Mouse (Mus musculus): ENCODE measurements around the gene Bri3bp. TPM values are rescaled to one million over a fixed set of nuclear protein-coding genes. Genes with fewer than 3 reads are reported as not detected.
A peak's percentile ranks its signal among the peaks of the same experiment; 100 is the strongest.

Bri3bp gene
- total RNA-seq, 2 experiments from 2014 or later, result 48.0 to 62.4 TPM

DNA sequence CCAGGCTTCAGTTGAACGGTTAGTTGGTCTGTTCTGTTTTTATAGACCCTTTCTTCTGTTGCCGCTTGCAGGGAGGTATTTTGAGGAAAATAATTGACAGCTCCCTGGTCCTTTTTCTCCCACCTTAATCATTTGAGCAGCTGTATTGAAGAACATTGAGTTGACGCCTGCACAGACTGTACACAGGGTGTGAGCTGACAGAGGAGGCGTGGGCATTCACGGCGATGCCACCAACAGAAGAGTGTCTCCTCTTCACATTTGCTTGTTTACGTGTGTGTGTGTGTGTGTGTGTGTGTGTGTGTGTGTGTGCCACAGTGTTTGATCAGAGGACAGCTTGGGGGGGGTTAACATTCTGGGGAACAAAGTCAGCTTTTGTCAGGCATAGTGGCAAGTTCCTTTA, 5.0 kb downstream of the Bri3bp start:
- DNase-seq, result no peak
- intact Hi-C loops (cut with DNase I), result no loop called here

DNA sequence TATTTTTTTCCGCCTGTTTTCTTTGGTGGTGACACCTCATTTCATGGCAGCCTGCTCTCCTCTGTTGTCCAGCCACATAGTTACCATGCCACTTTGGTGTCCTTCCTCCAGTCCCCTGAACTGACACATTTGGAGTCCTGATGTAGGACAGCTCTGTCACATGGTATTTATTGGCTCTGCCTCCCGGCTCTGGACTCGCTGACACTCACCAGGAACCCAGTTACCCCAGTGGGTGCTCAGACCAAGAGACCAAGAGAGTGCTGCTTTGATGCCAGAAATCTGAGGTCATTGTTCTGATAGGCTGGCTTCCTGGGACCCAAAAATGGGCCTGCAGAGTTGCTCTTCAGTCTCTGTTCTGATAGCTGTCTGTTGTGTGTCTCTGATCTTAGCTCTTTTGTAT, 6.7 kb downstream of the Bri3bp start:
- intact Hi-C loops (cut with DNase I), result no loop called here
- DNase-seq, result peak; percentile 28 to 47

- intact Hi-C loops (cut with DNase I), result no loop called here
- no peak for DNase-seq
These were observed 7.3 kb downstream of the Bri3bp start for GRCm38 (mm10) chr5:125448631-125449030.

- no peak for DNase-seq
- intact Hi-C loops (cut with DNase I), result no loop called here
These were observed 7.9 kb downstream of the Bri3bp start for GRCm38 (mm10) chr5:125449306-125449705.

- intact Hi-C loops (cut with DNase I), result no loop called here
- no peak for DNase-seq
These were observed 11.2 kb downstream of the Bri3bp start for GRCm38 (mm10) chr5:125452573-125452972.

GRCm38 (mm10) chr5:125456100-125456499, 14.7 kb downstream of the Bri3bp start:
- DNase-seq, result no peak
- intact Hi-C loops (cut with DNase I), result no loop called here

GRCm38 (mm10) chr5:125457538-125457937, 16.2 kb downstream of the Bri3bp start:
- intact Hi-C loops (cut with DNase I), result no loop called here

DNA sequence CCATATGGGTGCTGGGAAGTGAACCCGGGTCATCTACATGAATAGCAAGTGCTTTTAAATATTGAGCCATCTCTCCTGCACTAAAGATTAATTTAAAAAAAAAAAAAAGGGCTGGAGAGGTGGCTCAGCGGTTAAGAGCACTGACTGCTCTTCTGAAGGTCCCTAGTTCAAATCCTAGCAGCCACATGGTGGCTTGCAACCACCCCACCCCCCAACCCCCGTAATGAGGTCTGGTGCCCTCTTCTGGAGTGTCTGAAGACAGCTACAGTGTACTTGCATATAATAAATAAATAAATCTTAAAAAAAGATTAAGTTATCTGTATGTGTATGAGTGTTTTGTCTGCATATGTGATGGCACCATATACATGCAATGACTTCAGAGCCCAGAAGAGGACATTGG, 19.2 kb downstream of the Bri3bp start:
- intact Hi-C loops (cut with DNase I), result loop anchor here (5.0 kb wide), 1 partner anchor 48 kb away; no protein-coding TSS in a partner anchor
- no peak for DNase-seq

More at GRCm38 (mm10) chr5:125457538-125457937, 16.2 kb downstream of the Bri3bp start:
- DNase-seq, result no peak

- intact Hi-C loops (cut with DNase I), result loop anchor here (2.0 to 5.0 kb wide), 2 partner anchors 50 to 77 kb away; no protein-coding TSS in a partner anchor
- peak; percentile 46 to 64 for DNase-seq
These were observed 20.6 kb downstream of the Bri3bp start for GRCm38 (mm10) chr5:125461868-125462445.

GRCm38 (mm10) chr5:125465192-125465591, 23.8 kb downstream of the Bri3bp start:
- intact Hi-C loops (cut with DNase I), result no loop called here
- DNase-seq, result no peak

DNA sequence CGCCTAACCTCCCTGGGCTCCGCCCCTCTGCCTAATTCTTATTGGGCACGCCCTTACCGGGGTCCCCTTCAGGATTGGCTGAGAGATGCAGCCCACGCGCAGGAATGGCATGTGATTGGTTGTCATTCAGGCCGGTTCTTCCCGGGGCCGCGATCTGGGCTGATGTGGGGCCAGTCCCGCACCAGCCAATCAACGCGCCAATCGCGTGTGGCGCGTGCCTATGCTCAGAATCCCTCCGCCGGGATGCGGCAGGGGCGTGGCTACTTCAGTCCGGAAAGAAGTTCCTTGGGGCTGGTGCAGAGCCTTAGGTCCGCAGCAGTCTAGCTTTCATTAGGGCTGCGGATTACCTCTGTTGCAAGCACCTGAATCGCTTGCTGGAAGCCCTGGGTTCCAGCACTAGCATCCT, 24.3 kb downstream of the Bri3bp start:
- DNase-seq, result peak; percentile 89 to 92
- intact Hi-C loops (cut with DNase I), result no loop called here

DNA sequence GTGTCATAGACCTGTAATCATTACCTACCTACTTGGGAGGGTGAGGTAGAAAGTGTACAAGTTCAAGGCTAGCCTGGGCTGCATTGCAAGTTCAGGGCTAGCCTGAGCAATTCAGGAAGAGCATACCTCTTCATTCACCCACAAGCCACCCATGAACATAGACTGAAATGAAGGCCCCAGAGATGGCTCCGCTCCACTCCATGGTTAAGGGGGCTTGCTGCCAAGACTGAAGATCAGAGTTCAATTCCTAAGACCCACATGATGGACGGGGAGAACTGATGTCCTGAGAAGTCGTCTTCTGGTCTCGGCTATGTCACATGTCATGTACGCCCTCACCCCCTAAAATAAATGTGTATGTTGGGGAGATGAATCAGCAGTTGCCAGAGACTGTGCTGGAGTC, 25.1 kb downstream of the Bri3bp start:
- DNase-seq, result no peak
- intact Hi-C loops (cut with DNase I), result no loop called here

- no peak for DNase-seq
- intact Hi-C loops (cut with DNase I), result no loop called here
These were observed 25.9 kb downstream of the Bri3bp start for GRCm38 (mm10) chr5:125467261-125467660.

GRCm38 (mm10) chr5:125470713-125471112, 29.3 kb downstream of the Bri3bp start:
- intact Hi-C loops (cut with DNase I), result no loop called here
- DNase-seq, result no peak

DNA sequence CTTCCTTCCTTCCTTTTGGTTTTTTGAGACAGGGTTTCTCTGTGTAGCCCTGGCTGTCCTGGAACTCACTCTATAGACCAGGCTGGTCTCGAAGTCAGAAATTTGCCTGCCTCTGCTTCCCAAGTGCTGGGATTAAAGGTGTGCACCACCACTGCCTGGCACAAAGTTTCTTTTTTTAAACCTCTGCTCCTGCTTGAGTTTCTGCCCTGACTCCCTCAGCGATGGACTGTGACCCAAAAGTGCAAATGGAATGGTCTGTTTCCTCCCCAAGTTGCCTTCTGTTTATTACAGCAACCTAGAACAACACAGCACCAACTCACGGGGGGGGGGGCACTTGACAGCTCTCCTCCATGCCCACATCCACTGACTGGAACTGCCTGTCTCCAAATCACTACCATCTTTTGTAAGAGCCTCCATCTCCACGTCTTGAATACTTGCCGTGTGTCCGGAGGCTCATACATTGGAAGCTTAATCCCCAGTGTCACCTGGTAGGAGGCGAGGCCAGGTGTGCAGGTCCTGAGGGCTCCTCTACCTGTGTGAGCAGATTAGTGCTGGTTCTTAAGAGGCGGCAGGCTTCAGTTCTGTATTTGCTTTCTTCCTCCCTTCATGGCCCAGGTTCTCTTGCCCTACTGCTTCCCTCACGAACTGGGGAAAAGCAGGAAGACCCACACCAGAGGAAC, 31.6 kb downstream of the Bri3bp start:
- intact Hi-C loops (cut with DNase I), result no loop called here
- DNase-seq, result no peak

GRCm38 (mm10) chr5:125475030-125475429, 33.7 kb downstream of the Bri3bp start:
- intact Hi-C loops (cut with DNase I), result no loop called here
- no peak for DNase-seq

GRCm38 (mm10) chr5:125475601-125476285, 34.4 kb downstream of the Bri3bp start, which contains the start of gene Aacs:
TSS of gene Aacs (plus strand) at chr5:125475814.
- DNase-seq, result peak; percentile 97 to 99
- intact Hi-C loops (cut with DNase I), result no loop called here

GRCm38 (mm10) chr5:125476286-125476625, 34.9 kb downstream of the Bri3bp start:
- no peak for DNase-seq
- intact Hi-C loops (cut with DNase I), result no loop called here

GRCm38 (mm10) chr5:125476799-125477198, 35.4 kb downstream of the Bri3bp start:
- DNase-seq, result no peak
- intact Hi-C loops (cut with DNase I), result no loop called here

GRCm38 (mm10) chr5:125477533-125477932, 36.2 kb downstream of the Bri3bp start:
- no peak for DNase-seq
- intact Hi-C loops (cut with DNase I), result no loop called here

GRCm38 (mm10) chr5:125478037-125478436, 36.7 kb downstream of the Bri3bp start:
- intact Hi-C loops (cut with DNase I), result no loop called here
- no peak for DNase-seq

- no peak for DNase-seq
- intact Hi-C loops (cut with DNase I), result no loop called here
These were observed 38.0 kb downstream of the Bri3bp start for GRCm38 (mm10) chr5:125479376-125479775.
